Mouse (Mus musculus) liver, postnatal 0 days (tissue): ENCODE results near the gene Foxn3.

Source experiments
- CTCF ChIP-seq: sonication (generic); IDR thresholded peaks from 2 replicates; pipeline ENCODE4 v1.5.1; 2016; ENCODE audit warnings: antibody characterized with exemption, low read depth
- EP300 ChIP-seq: IDR thresholded peaks from 2 replicates; pipeline ENCODE4 v1.6.1; 2016; ENCODE audit warnings: antibody characterized with exemption, low read depth, mild to moderate bottlenecking

DNA sequence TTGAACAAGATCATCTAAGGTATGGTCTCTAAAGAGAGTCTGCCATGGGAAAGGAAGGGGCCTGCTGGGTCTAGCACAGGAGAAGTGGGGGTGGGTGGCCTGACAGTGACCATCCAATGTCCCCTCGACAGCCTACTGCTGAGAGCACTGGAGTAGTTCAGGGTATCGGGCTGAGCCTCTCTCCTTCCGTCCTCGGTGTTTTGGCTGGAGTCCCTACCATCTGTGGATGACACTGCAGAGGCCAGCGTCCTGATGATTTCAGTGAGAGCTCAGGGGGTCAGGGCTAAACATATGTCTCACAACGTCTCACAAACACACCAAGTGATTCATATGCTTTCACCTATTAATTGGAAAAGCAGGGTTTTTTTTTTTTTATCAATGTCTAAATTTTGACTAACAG lies 199.2 kb downstream of the Foxn3 start:
- TF ChIP-seq CTCF (no peak), EP300 (no peak)
